Mouse (Mus musculus) v-Abl transformed pro-B cells (cell line): Measurements from ENCODE around the gene Cldn10.

Source experiments
- in situ Hi-C, 2 experiments: fragments of 400-800 bp; cut with MboI; formaldehyde crosslinking; loops; one replicate each; pipeline ENCODE4 v1.15.1; 2025; ENCODE audit not compliant: unreplicated experiment in 2 of 2

The Cldn10 gene

GRCm38 (mm10) chr14:118851496-118852107 lies 63.9 kb downstream of the Cldn10 start:
- in situ Hi-C loops, result no loop called here

- in situ Hi-C loops, result no loop called here
Observed at GRCm38 (mm10) chr14:118854371-118855114, 66.8 kb downstream of the Cldn10 start.

- in situ Hi-C loops, result no loop called here
Observed at GRCm38 (mm10) chr14:118855141-118855800, 67.6 kb downstream of the Cldn10 start.

DNA sequence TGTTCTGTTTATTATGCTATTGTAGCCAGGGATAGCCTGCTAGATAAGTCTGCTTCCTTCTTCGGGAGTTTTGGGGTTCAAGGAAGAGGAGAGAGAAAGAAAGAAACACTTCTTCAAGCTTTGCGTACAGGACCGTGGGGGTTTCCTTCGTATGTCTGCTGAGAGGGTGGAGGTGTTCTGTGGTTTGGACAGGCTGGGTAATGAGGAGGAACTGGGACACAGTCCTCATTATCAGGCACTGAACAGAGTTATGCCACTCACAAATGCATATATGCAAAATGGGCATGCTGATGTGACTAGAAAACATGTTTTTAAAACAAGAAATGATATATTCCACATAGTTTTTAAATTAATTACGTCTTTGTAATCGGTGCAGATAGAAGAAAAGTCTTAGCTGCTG lies 68.9 kb downstream of the Cldn10 start:
- in situ Hi-C loops, result no loop called here

GRCm38 (mm10) chr14:118858318-118858717 lies 70.6 kb downstream of the Cldn10 start:
- in situ Hi-C loops, result no loop called here

DNA sequence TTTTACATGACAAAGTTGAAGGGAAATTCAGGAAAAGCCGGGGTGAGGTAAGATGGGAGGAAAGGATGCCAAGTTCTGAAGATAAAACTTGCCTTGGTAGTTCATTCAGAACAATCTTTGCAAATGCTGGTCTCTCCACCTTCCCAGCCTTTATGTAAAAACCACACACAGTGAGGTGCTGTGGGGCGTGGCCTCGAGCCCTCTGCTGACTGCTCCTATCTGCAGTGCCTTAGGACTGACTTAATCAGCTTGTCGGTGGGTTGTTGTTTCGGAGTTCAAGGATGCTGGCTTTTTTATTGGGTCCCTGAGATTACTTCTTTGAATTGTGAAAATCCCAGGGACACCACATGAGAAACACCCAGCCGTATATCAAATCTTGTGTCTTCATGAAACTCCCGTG lies 74.5 kb downstream of the Cldn10 start:
- in situ Hi-C loops, result no loop called here

GRCm38 (mm10) chr14:118864905-118865304 lies 77.2 kb downstream of the Cldn10 start:
- in situ Hi-C loops, result no loop called here

- in situ Hi-C loops, result no loop called here
Observed at GRCm38 (mm10) chr14:118866014-118866811, 78.5 kb downstream of the Cldn10 start.

GRCm38 (mm10) chr14:118867366-118867765 lies 79.7 kb downstream of the Cldn10 start:
- in situ Hi-C loops, result no loop called here

- in situ Hi-C loops, result no loop called here
Observed at GRCm38 (mm10) chr14:118868102-118868724, 80.5 kb downstream of the Cldn10 start.

- in situ Hi-C loops, result no loop called here
Observed at GRCm38 (mm10) chr14:118869712-118870111, 82.0 kb downstream of the Cldn10 start.

GRCm38 (mm10) chr14:118874126-118874525 lies 86.4 kb downstream of the Cldn10 start:
- in situ Hi-C loops, result no loop called here

- in situ Hi-C loops, result no loop called here
Observed at GRCm38 (mm10) chr14:118874786-118875415, 87.2 kb downstream of the Cldn10 start.

DNA sequence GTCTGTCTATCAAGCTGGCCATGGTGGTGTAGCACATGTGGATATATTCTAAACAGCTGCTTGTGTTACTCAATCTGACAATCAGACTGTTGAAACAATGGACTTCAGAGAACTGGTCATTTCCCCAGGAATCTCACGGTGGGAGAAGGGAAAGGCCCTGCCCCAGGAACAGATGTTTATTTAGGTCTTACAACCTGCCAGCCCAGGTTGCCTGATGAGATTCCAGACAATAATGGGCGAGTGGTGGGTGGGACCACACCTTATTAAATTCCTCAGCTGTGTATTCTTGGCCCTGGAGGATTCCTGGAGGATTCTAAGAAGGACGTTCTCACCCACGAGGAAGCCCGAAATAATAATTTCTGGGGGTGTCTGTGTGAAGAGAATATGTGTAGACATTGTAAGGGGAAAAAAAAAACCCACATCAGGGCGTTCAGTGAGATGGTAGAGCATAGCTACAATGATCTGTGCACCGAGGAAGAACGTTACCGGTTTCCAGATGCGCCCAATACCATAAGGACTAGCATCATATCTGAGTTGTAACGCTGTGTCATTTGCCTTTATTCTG lies 90.7 kb downstream of the Cldn10 start:
- in situ Hi-C loops, result no loop called here

DNA sequence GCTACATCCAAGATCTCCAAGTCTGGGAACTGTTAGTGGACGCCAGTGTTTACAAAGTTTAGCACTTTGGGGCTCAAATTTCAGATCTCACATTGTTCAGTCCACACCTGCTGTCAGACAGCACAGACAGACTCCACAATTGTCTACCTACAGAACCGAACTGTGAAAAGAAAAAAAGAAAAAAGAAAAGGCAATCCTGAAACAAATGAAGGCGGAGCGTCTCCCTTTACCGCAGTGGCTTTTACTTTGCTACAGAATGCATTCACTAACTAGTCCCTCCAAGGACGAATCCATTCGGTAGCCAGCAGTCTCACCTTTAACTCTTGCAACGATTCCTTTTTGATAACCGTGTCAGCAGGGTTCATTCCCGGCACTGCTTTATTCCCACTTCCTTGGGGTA lies 93.0 kb downstream of the Cldn10 start:
- in situ Hi-C loops, result no loop called here

GRCm38 (mm10) chr14:118883344-118884249 lies 95.9 kb downstream of the Cldn10 start:
- in situ Hi-C loops, result no loop called here

DNA sequence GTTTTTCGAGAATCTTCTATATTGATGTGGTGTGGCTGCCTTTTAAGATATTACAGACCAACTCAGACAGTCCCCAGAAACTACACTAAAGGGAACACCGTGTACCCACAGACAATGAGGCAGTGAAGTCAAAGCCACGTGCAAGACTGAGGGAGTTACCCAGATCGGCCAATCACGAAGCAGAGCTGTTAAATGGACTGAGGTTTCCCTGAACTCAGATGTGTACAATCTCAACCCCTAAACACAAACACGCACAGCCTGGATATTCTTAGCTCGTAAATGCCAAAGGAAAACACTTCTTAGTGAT lies 96.5 kb downstream of the Cldn10 start:
- in situ Hi-C loops, result no loop called here

GRCm38 (mm10) chr14:118890101-118890500 lies 102.4 kb downstream of the Cldn10 start:
- in situ Hi-C loops, result no loop called here

- in situ Hi-C loops, result no loop called here
Observed at GRCm38 (mm10) chr14:118895228-118895627, 107.5 kb downstream of the Cldn10 start.
